Mouse (Mus musculus): ENCODE results near the gene Csf3r.

DNA sequence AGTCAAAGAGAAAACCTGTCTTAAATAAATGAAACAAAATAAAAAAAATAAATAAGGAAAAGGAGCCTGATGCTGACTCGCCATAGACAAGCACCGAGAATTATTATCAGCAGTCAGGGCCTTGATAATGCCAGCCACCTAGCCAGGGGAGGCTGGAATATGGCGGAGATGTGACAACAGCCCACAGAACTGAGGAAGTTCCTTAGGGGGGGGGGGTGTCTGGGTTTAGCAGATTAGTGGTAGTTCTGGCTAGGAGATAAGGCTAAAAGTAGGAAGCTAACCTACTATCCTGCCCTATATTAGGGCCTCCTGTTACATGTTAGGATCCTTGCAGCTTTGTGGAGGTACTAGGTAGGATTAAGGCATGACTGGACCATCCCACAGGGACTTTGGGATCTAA, 3.6 kb downstream of the Csf3r start:
- TF ChIP-seq CTCF (IDR thresholded peaks at IDR 0.05; ENCODE audit: extremely low read depth, insufficient read depth, insufficient read length, insufficient replicate concordance), result no peak
- no peak for TF ChIP-seq POLR2A (IDR thresholded peaks at IDR 0.05; ENCODE audit: low read depth, low read length)

All from spleen, adult 2 months (tissue).